Mouse (Mus musculus) olfactory bulb, adult 2 months (tissue): Measurements from ENCODE around the gene Cmc1. TPM values are rescaled to one million over a fixed set of nuclear protein-coding genes. Genes with fewer than 3 reads are reported as not detected.

Source experiments
- H3K27ac ChIP-seq: fragments of 200-500 bp; 2 replicates; pipeline ENCODE4 v1.5.1; 2012; ENCODE audit warnings: low read depth, low read length; ENCODE audit not compliant: insufficient read depth
- H3K4me1 ChIP-seq: fragments of 200-500 bp; 2 replicates; pipeline ENCODE4 v1.6.1; 2012; ENCODE audit warnings: low read length; ENCODE audit not compliant: control insufficient read depth, insufficient read depth
- H3K4me3 ChIP-seq: fragments of 200-500 bp; 2 replicates; pipeline ENCODE4 v1.5.1; 2012; ENCODE audit warnings: mild to moderate bottlenecking, low read depth, low read length, moderate library complexity; ENCODE audit not compliant: insufficient read depth
- CTCF ChIP-seq: fragments of 200-500 bp; IDR thresholded peaks from 2 replicates; pipeline ENCODE4 v1.5.1; 2012; ENCODE audit warnings: low read depth, mild to moderate bottlenecking, low read length, moderate library complexity; ENCODE audit not compliant: insufficient read depth
- POLR2A ChIP-seq: fragments of 200-500 bp; IDR thresholded peaks from 2 replicates; pipeline ENCODE4 v1.6.1; 2012; ENCODE audit warnings: mild to moderate bottlenecking, low read depth, low read length, moderate library complexity; ENCODE audit not compliant: insufficient read depth
- WGBS: fragments of 180-500 bp; shearing (Covaris S2); methylation state at CpG from one replicate; pipeline ENCODE4 v1.1.7; 2018; 5-methylcytosine and 5-hydroxymethylcytosine counted together
- polyA plus RNA-seq: library from polyadenylated mRNA; stranded (reverse); fragments of >200 nt; gene quantifications from 2 replicates; pipeline ENCODE4 v1.2.4, GENCODE M21; 2012; ENCODE audit warnings: low replicate concordance; ENCODE audit not compliant: missing spikeins, insufficient read depth, insufficient read length

The Cmc1 gene
- polyA plus RNA-seq, 1 experiment = not detected

- H3K4me3 ChIP-seq = no peak overlapping the region
- H3K27ac ChIP-seq = no peak overlapping the region
- no peaks in the 10 kb centered on the region for H3K4me1 ChIP-seq
- WGBS = 77% methylated on average over 18 of the region's 18 CpGs
- TF ChIP-seq POLR2A = no peak
Observed at GRCm38 (mm10) chr9:118179136-118180025, 29.4 kb upstream of the Cmc1 start.

GRCm38 (mm10) chr9:118176687-118177086 is 26.7 kb upstream of the Cmc1 start:
- H3K4me1 ChIP-seq = no peaks in the 10 kb centered on the region
- no peak for TF ChIP-seq CTCF
- 93% methylated on average over 3 of the region's 3 CpGs for WGBS
- no peak overlapping the region for H3K27ac ChIP-seq
- no peak overlapping the region for H3K4me3 ChIP-seq

- no peak overlapping the region for H3K4me3 ChIP-seq
Observed at GRCm38 (mm10) chr9:118175411-118175810, 25.4 kb upstream of the Cmc1 start.

GRCm38 (mm10) chr9:118173086-118173485 is 23.1 kb upstream of the Cmc1 start:
- TF ChIP-seq POLR2A (no peak), CTCF (no peak)
- Histone ChIP-seq H3K4me3 (no peak overlapping the region), H3K27ac (no peak overlapping the region), H3K4me1 (no peaks in the 10 kb centered on the region)
- WGBS = 63% methylated on average over 4 of the region's 4 CpGs

More at GRCm38 (mm10) chr9:118175411-118175810, 25.4 kb upstream of the Cmc1 start:
- H3K27ac ChIP-seq = no peak overlapping the region
- TF ChIP-seq POLR2A (no peak), CTCF (no peak)
- no peaks in the 10 kb centered on the region for H3K4me1 ChIP-seq
- WGBS = 85% methylated on average over 4 of the region's 4 CpGs

GRCm38 (mm10) chr9:118168544-118168943 is 18.6 kb upstream of the Cmc1 start:
- H3K4me3 ChIP-seq = no peak overlapping the region
- no peak overlapping the region for H3K27ac ChIP-seq
- 58% methylated on average over 5 of the region's 5 CpGs for WGBS
- no peaks in the 10 kb centered on the region for H3K4me1 ChIP-seq
- TF ChIP-seq CTCF = no peak
- no peak for TF ChIP-seq POLR2A

GRCm38 (mm10) chr9:118167606-118168005 is 17.6 kb upstream of the Cmc1 start:
- no peak for TF ChIP-seq POLR2A
- no peak for TF ChIP-seq CTCF
- H3K4me1 ChIP-seq = no peaks in the 10 kb centered on the region
- H3K4me3 ChIP-seq = no peak overlapping the region
- H3K27ac ChIP-seq = no peak overlapping the region
- WGBS = 78% methylated on average over 6 of the region's 6 CpGs

- 93% methylated on average over 6 of the region's 6 CpGs for WGBS
- Histone ChIP-seq H3K27ac (no peak overlapping the region), H3K4me1 (no peaks in the 10 kb centered on the region), H3K4me3 (no peak overlapping the region)
- TF ChIP-seq POLR2A = no peak
- no peak for TF ChIP-seq CTCF
Observed at GRCm38 (mm10) chr9:118161536-118161935, 11.6 kb upstream of the Cmc1 start.

- TF ChIP-seq POLR2A = no peak
- no peak for TF ChIP-seq CTCF
- no peaks in the 10 kb centered on the region for H3K4me1 ChIP-seq
- no peak overlapping the region for H3K27ac ChIP-seq
- no peak overlapping the region for H3K4me3 ChIP-seq
- 67% methylated on average over 3 of the region's 3 CpGs for WGBS
Observed at GRCm38 (mm10) chr9:118159936-118160335, 10.0 kb upstream of the Cmc1 start.

GRCm38 (mm10) chr9:118158201-118158600 is 8.2 kb upstream of the Cmc1 start:
- 96% methylated on average over 4 of the region's 4 CpGs for WGBS
- H3K27ac ChIP-seq = no peak overlapping the region
- TF ChIP-seq CTCF (no peak), POLR2A (no peak)
- H3K4me1 ChIP-seq = no peaks in the 10 kb centered on the region
- H3K4me3 ChIP-seq = no peak overlapping the region

- 94% methylated on average over 3 of the region's 3 CpGs for WGBS
- TF ChIP-seq POLR2A (no peak), CTCF (no peak)
- H3K4me3 ChIP-seq = no peak overlapping the region
- no peak overlapping the region for H3K27ac ChIP-seq
- no peaks in the 10 kb centered on the region for H3K4me1 ChIP-seq
Observed at GRCm38 (mm10) chr9:118157234-118157633, 7.3 kb upstream of the Cmc1 start.
